Mouse (Mus musculus): Measurements from ENCODE around the gene Rnf26.

Gene Rnf26

DNA sequence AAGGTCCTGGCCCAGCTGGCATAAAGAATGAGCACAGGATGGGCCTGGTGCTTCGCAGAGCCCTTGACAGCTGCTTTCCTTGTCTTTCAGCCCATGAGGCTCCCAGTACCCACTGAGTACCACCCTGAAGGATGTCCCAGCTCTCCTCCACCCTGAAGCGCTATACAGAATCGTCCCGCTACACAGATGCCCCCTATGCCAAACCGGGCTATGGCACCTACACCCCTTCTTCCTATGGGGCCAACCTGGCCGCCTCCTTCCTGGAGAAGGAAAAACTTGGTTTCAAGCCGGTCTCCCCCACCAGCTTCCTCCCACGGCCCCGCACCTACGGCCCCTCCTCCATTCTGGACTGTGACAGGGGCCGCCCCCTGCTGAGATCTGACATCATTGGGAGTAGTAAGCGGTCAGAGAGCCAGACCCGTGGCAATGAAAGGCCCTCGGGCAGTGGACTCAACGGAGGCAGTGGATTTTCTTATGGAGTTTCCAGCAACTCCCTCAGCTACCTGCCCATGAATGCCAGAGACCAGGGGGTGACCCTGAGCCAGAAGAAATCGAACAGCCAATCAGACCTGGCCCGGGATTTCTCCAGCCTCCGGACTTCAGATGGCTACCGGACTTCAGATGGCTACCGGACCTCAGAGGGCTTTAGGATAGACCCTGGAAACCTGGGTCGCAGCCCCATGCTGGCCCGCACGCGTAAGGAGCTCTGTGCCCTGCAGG is 37.9 kb downstream of the Rnf26 start:
- 80% methylated on average over 24 of the region's 24 CpGs for WGBS

DNA sequence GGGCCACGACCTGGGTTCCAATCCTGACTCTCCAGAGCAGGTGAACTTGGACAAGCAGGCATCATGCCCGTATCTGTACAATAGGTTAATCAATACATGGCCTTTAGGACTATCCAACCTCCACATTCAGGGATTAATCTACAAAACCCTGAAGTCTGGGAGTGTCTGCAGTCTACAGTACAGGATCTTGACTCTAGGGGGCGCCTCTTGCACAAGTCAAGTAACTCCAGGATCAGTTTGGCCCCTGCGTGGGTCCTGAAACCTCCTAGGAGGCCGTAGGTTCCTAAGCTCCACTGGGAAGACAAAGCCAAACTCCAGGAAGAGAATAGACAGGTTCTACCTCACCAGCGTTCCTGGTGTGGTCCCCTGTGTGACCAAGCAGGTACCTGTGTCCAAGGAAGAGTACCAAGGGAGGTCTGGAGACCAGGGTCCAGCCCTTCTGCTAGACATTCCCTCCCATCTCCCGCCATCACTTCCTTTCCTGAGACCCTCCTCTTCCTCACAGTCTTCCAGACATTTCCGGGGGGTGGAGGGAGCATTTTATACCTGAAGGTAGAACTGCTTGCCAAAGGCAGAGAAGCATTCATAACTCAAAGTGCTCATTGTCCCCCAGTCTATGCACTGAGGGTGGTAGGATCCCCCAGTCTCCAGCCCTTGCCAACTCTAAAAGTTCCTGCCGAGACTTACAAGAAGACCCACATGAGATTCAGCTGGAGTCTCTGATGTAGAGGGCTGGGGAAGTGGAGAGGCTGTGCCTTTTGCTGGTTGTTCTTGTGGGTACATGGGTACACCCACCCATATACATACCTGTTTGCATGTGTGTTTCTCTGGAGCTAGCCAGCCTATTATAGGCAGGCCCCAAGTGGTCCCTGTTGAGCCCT is 38.7 kb downstream of the Rnf26 start:
- 65% methylated on average over 9 of the region's 9 CpGs for WGBS

DNA sequence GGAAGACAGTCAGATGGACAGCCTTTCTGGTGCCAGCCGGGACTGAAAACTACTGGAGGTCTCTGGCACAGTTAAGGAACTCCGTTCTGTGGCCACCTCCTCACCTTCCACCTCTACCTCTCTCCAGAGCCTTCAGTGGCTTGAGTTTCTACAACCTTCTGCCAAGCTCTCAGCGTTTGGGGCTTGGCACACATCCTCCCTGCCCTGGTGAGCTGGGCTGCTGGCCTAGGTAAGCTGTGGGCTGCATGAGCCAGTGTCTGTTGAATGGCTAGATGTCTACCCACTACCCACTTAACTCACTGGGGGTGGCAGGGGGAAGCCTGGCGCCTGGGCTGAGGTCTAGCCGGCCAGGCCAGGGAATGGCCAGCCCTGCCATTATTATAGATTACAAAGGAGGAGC is 40.2 kb downstream of the Rnf26 start:
- WGBS: 65% methylated on average over 5 of the region's 5 CpGs

DNA sequence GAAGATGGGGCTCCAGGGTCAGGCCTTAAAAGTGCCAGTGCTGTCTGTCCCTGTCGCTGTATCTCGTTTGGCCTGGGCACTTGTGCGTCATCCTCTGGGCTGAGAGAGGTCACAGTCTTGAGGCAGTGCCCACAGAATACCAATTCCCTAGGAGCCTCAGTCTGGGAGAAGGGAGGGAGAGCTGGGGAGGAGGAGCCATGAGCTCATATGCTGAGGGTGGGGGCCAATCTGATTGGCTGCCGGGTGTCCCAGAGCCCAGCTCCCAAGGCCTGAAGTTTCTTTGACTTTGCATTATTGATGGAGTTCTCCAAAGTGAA is 40.8 kb downstream of the Rnf26 start:
- 36% methylated on average over 4 of the region's 4 CpGs for WGBS

DNA sequence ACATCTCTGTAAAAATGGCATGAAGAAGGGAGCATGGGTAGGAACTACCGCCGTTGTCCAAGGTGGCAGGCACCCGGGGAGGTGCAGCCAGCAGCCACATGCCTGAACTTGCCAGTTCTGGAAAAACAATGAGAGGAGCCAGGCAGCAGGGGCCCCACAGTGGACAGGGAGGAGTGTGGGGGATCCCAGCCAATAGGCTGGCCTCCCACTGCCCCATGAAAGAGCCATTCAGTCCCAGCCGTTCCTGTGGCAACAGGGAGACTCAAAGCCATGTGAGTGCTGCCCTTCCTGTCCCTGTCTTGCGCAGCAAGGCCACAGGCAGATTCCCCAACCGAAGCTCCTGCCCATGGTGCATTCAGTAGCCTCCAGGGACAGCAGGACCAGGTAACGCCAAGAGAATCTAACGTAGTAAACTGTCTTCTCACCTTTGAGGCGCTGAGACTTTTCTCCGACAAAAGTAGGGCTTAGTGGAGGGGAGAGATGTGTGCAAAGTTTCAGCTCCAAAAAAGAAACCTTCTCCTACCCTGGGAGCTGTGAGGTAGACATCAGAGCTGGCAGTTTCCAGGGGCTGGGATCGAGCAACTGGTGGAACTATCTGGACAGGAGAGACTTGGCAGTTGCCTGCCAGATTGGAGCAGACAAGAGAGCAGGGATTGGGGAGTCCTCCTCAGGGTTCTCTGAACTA is 41.3 kb downstream of the Rnf26 start:
- 48% methylated on average over 11 of the region's 11 CpGs for WGBS

DNA sequence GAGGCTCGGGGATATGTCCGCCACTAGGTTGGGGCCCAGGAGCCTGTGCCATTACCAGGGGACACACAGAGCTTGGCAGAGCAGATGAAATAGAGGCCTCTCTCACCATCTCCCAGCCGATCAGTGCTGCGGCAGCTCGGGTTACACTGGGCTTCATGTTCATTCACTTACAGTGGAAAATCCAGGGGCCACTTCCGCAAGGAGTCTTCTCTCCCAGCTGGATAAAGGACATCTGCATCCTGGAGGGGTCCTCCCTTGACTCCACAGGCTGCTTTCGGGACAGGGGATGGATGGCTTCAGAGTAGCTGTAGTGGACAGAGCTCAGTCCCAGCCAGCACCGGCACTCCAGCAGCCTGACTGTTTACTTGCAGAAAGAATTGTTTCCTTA is 42.5 kb downstream of the Rnf26 start:
- WGBS: 65% methylated on average over 8 of the region's 8 CpGs

DNA sequence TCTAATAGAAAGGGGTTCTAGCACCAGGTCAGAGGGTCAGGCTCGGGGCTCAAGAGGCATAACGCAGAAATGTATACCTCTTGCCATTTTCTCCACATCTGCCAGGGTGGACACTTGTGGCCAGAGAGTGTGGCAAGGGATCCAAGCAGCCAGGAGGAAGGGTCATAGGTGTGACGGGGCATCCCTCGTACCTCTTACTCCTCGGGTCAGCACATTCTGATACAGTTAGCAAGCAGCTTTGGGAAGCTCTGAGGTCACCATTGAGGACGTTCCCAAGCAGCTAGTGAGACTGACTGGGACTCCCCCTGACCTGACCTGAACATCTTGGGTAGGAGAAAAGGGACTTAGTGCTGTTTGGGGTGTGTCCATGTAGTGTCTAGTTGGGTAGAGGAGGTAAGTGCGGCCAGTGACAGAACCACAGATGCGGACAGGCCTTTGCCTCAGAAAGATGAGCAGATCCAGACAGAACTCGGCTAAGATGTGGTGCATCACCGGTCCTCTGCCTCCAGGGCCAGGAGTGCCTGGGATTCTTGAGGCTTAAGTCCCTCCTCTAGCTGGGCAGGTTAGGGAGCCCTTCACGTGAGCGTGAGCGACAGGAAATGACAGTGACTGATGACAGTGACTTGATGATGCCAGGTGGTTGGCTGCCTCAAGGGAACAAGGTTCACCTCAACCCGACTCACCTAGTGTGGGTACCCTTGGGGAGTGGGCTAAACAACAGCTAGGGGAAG is 43.0 kb downstream of the Rnf26 start:
- 85% methylated on average over 14 of the region's 14 CpGs for WGBS

DNA sequence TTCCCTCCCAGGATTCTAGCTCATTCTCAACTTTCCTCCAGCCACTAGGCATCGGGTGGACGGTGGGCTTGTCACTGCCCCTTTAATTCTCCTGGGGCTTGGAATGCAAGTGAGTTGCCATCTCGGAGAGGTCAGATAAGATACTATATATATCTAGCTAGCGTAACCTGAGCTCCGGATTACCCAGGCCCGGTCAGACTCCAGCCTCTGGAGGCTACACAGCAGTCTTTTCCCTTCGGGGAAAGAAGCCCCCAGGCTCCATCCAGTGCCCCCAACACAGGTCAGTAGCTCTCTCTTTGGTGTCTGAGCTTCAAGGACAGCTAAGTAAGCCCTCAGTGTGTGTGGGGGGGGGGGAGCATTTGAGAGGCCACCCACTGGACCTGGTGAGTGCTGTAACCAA is 44.1 kb downstream of the Rnf26 start:
- WGBS: 51% methylated on average over 7 of the region's 7 CpGs

DNA sequence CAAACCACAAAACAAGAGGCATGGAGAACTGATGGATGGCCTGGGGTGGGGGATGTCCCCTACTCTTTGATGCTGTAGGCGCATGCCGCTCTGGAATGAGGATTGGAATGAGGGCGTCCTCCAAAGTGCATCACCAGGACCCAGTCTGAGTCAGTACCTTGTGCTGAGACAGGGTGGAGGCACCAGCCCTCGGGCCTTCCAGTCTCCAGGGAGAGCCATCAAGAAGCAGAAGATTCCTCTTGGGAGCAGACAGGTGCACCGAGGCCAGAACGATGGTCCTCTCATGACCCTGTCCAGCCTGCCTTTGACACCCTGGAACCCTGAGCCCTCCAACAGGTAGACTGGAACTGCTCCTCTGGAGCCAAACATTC is 45.4 kb downstream of the Rnf26 start:
- 86% methylated on average over 6 of the region's 6 CpGs for WGBS

DNA sequence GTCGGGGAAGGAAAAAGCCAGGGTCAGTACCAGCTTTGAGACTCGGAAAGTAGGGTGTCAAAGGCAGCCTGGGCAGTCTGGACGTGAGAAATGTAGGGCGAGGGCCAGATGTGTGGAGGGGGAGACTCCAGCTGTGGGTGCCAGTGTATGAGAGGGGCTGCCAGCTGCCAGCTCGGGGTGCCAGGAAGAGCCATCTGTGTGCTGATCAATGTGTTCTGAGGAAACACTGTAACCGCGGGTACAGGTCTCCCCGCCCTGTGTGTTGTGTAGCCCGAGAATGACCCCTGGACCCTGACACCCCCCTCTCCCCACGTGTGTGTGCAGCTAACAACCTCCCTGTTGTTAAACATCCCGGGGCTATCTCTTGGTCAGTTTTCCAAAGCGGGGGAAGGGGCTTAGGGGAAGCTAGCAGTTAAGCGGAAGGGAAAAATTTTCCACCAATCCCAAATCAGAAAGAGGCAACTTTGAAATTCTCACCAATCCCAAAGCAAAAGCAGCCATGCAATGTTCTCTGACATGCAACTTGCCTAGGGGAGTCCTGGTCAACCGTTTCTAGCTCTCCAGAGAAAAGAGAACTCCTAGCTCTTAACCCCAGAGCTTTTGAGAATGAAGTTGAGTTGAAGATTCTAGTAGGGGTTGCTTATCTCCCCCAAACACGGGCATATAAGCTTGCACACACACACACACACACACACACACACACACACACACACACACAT is 45.9 kb downstream of the Rnf26 start:
- WGBS: 4% methylated on average over 15 of the region's 15 CpGs

DNA sequence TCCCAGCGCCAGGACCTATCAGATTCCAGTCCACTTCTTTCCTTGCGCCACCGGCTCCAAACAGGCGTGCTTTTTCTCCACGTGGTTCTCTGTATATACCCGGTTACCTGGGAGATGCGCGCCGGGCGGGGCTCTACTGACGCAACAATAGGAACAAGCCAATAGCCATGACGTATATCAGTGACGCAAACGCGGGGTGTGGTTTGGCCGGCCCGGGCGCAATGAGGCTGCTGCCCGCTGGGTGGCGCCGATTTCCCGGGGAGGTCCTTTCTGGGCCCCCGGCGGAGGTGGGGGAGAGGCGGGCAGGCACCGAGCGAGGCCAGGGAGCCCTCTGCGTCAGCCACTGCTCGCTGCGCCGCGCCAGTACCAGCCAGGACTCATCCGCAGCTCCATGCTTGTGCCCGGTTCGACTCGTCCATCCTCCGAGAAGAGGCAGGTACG is 46.5 kb downstream of the Rnf26 start, which contains the start of gene Usp2:
Usp2 (plus strand) TSS at position 237 of the 441 bp plus-strand sequence.
- under 1% methylated on average over 38 of the region's 38 CpGs for WGBS

DNA sequence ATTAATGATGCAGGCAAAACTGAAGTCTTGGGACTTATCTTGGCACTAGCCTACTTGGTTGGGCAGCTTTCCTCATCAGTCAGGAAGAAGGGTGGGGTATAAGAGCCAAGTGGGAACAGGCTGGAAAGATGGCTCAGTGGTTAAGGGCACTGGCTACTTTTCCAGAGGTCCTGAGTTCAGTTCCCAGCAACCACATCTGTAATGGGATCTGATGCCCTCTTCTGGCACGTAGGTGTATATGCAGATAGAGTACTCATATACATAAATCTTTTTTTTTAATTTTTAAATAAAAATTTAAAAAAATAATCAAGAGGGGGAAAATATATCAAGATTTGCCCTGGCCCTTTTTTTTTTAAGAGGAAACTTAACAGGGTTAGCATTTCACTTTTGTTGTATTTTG is 48.1 kb downstream of the Rnf26 start:
- 37% methylated on average over 1 of the region's 1 CpGs for WGBS

DNA sequence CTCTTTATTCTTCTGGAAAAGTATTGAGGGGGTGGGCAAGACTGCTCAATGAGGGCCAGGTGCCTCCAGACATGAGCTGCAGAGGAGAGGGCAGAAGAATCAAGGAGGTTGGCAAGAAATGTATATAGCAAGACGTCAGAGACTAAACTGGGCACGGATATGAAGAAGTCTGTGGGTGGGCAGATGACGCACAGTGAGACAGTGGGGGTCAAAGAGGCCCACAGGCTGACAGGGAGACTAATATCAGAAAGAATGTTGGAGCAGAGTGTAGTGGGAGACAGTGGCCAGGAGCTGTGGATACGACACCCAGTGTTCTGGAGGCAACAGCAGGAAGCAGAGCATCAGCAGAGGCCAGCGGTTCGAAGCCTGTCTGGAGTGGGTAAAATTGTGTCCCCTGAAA is 54.7 kb downstream of the Rnf26 start:
- 74% methylated on average over 6 of the region's 6 CpGs for WGBS

DNA sequence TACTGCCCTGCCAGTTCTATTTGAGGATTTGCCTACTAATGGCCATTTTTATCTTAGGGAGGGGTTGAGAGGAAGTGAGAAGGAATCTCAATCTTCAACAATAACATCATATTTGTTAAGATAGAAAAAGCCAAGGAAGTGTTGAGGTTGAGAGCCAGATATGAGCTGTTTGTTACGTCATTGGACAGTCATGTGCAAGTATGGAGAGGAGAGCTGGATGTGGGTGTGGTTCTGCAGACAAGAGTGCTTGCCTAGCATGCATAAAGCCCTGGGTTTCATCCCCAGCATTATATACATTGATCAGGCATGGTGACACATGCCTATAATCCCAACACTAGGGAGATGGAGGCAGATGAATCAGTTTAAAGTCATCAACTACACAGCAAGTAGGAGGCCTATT is 59.4 kb downstream of the Rnf26 start:
- 74% methylated on average over 1 of the region's 1 CpGs for WGBS

DNA sequence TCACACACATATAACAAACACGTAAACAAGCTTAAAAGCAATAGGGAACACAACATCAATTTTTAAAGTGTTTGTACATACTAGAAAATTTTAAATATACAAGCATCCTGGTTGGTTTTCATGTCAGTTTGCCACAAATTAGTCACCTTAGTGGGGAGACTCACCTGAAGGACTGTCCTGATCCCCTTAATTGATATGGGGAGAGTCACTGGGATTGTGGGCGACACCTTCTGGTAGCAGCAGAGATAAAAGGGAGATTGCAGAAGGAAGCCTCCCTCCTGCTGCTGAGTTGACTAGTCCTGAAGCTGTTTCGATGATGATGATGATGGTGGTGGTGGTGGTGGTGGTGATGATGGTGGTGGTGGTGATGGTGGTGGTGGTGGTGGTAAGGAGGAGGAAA is 60.5 kb downstream of the Rnf26 start:
- WGBS: 72% methylated on average over 3 of the region's 3 CpGs

DNA sequence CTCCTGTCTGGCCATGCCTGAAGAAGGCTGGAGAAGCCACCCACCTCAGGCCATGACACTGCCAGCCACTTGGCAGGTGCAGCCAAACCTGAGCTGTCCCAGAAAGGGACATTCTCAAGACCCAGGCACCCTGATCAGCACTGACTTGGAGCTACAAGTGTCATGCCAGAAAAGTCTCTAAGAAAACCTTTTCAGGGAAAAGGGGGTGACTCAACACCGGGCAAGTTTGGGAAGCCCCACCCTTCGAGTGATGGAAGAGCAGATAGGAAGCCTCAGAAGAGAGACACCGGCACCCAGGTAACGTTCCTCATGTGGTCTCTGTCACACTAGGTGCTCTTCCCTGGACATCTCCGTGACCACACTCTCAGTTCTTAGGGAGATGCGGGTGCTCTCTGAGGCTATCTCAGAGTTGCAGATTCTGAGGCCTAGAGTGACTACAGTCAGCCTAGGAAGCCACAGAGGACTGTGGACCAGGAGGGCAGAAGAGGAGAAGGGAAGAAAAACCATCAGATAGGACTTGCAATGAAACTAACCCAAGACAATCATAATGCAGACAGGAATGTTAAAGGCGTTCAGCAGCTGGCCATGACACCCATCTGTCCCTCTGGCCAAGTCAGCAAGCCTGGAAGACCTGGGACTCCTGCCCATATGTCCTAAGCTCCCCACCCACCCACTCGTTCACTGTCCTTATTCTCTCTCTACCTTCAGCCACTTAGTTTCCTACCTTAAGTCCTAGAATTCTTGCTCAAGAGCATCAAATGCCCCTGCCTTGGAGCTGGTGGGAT is 63.7 kb downstream of the Rnf26 start:
- 71% methylated on average over 8 of the region's 8 CpGs for whole genome bisulfite sequencing

DNA sequence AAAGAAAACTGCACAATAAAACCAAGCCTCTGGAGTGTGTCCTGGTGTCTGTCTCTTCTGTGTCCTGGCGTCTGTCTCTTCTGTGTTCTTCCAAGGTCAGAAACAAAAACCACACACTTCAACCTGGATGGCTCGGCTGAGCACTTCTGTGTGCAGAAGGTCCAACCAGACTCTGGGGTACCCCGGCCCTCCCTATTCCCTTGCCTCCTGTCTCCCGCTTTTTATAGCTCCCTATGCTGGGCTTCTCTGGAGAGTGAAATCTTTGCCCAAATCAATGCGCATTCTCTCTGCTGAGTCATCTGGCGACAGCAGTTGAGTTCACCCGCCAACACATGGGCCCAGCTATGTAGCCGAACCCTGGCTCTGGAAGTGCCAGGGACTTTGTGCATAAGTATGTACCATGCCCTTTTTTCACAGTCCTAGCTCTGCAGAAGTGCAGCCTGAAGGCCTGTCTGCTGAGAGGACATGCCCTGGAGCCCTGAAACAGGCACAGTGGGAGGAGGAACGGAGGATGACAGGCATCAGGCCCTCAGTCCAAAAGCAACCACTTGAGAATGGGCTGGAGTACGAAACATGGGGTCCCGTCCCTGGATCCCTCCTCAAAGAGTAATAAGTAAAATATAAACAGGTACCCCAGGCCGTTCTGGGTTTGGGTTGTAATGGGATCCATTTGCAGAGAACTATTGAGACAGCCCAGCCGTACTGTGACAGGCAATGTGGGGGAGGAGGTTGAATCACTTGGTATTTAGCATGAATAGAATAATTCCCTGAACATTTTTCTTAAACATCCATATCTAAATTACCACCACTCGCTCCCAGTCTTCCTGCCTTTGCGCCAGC is 64.6 kb downstream of the Rnf26 start:
- 45% methylated on average over 15 of the region's 15 CpGs for WGBS

DNA sequence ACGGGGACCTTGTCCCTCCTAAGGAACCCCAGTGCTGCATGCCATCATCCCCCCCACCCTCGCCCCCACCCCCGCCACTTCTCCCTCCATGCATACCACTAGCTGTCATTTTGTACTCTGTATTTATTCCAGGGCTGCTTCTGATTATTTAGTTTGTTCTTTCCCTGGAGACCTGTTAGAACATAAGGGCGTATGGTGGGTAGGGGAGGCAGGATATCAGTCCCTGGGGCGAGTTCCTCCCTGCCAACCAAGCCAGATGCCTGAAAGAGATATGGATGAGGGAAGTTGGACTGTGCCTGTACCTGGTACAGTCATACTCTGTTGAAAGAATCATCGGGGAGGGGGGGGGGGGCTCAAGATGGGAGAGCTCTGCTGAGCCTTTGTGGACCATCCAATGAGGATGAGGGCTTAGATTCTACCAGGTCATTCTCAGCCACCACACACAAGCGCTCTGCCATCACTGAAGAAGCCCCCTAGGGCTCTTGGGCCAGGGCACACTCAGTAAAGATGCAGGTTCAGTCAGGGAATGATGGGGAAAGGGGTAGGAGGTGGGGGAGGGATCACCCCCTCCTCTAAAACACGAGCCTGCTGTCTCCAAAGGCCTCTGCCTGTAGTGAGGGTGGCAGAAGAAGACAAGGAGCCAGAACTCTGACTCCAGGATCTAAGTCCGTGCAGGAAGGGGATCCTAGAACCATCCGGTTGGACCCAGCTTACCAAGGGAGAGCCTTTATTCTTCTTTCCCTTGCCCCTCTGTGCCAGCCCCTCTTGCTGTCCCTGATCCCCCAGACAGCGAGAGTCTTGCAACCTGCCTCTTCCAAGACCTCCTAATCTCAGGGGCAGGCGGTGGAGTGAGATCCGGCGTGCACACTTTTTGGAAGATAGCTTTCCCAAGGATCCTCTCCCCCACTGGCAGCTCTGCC is 65.5 kb downstream of the Rnf26 start:
- WGBS: 60% methylated on average over 14 of the region's 14 CpGs

DNA sequence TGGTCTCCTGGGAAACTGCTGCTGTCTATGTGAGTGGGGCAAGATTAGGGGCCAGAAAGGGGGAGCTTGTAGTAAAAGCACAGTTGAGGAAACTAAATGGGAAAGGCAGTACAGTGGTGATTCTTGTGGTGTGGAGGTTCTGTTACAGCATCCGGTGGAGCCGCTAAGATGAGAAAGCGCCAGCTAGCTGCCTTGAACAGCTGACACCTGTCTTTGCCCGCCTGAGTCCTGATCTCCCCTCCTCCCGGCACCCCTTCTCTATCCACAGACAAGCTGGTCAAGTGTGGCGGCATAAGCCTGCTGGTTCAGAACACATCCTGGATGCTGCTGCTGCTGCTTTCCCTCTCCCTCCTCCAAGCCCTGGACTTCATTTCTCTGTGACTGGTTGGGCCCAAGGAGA is 66.2 kb downstream of the Rnf26 start:
- 31% methylated on average over 6 of the region's 6 CpGs for WGBS
